19 mouse cellular contexts compared by ENCODE assay signal in genomic region chr11:94546381-94546780, GRCm38 (mm10). TPM values are rescaled to one million over a fixed set of nuclear protein-coding genes. Genes with fewer than 3 reads are reported as not detected.
"Had no signal": no experiment of that assay in that cellular context is flagged by ENCODE, and none has a peak within 500 bp of the region (broad histone marks: within the 10 kb centered on the region; RNA-seq: fewer than 3 reads in every experiment).

No protein-coding gene starts in this region.

- H3K27ac ChIP-seq: limb, embryonic 12.5 days; limb, embryonic 15.5 days; liver, embryonic 14.5 days; macrophage; midbrain, embryonic 12.5 days; midbrain, embryonic 15.5 days; neural tube, embryonic 12.5 days; neural tube, embryonic 15.5 days had no signal

- H3K27me3 ChIP-seq: limb, embryonic 12.5 days; limb, embryonic 15.5 days; midbrain, embryonic 12.5 days; midbrain, embryonic 15.5 days; neural tube, embryonic 12.5 days; neural tube, embryonic 15.5 days had no signal

- H3K36me3 ChIP-seq: midbrain, embryonic 12.5 days; midbrain, embryonic 15.5 days; neural tube, embryonic 12.5 days had no signal

- H3K9ac ChIP-seq: limb, embryonic 12.5 days; limb, embryonic 15.5 days; liver, embryonic 14.5 days; liver, postnatal 0 days; lung, embryonic 14.5 days; midbrain, embryonic 12.5 days; midbrain, embryonic 15.5 days; neural tube, embryonic 12.5 days; neural tube, embryonic 15.5 days had no signal

- H3K4me2 ChIP-seq: limb, embryonic 12.5 days; limb, embryonic 15.5 days; liver, embryonic 11.5 days; lung, embryonic 14.5 days; midbrain, embryonic 12.5 days; midbrain, embryonic 15.5 days; neural tube, embryonic 12.5 days; neural tube, embryonic 15.5 days had no signal

- H3K9me3 ChIP-seq: limb, embryonic 12.5 days; limb, embryonic 15.5 days; midbrain, embryonic 12.5 days; midbrain, embryonic 15.5 days; neural tube, embryonic 12.5 days; neural tube, embryonic 15.5 days had no signal

- ATAC-seq: liver, postnatal 0 days; lung, postnatal 0 days; midbrain, embryonic 15.5 days had no signal

- DNase-seq: kidney, postnatal 14 days; kidney, postnatal 4 days; left cerebral cortex, postnatal 4 days; liver, postnatal 0 days; lung, embryonic 14.5 days; right cerebral cortex, adult 18-20 months; right cerebral cortex, postnatal 14 days; right cerebral cortex, postnatal 4 days; thymus, postnatal 25 days had no signal

- H3K4me3 ChIP-seq: limb, embryonic 12.5 days; limb, embryonic 15.5 days; midbrain, embryonic 12.5 days; midbrain, embryonic 15.5 days; neural tube, embryonic 12.5 days; neural tube, embryonic 15.5 days had no signal

RNA-seq across cellular contexts. Expression of gene Chad, which starts 18.5 kb away (rescaled TPM):
- polyA plus RNA-seq: macrophage had no signal

RNA-seq across cellular contexts. Expression of gene Epn3, which starts 46.6 kb away (rescaled TPM):
- polyA plus RNA-seq: macrophage had no signal
